Mouse (Mus musculus) MEL (cell line): ENCODE data around the gene Me3.
A peak's percentile ranks its signal among the peaks of the same experiment; 100 is the strongest.

ENCODE experiments used
- CTCF ChIP-seq, 3 experiments: IDR thresholded peaks in 2 of 3; conservative IDR thresholded peaks in 1 of 3; 2 replicates each; pipeline ENCODE4 v1.5.1; 2011 to 2012; ENCODE audit warnings: low read length in 3 of 3, low read depth in 2 of 3, mild to moderate bottlenecking in 2 of 3, improper control_type of control experiment in 1 of 3, inconsistent platforms in 1 of 3, mixed read lengths in 1 of 3, moderate library complexity in 1 of 3; ENCODE audit not compliant: control insufficient read depth in 1 of 3, insufficient read depth in 1 of 3, poor library complexity in 1 of 3, severe bottlenecking in 1 of 3
- E2F4 ChIP-seq: IDR thresholded peaks from 2 replicates; pipeline ENCODE4 v1.6.1; 2011; ENCODE audit warnings: low read depth, low read length, improper control_type of control experiment, borderline replicate concordance
- JUND ChIP-seq: IDR thresholded peaks from 2 replicates; pipeline ENCODE4 v1.6.1; 2011; ENCODE audit warnings: low read depth, mild to moderate bottlenecking, improper control_type of control experiment, low read length
- MAX ChIP-seq: IDR thresholded peaks from 2 replicates; pipeline ENCODE4 v1.6.1; 2011; ENCODE audit warnings: low read length, improper control_type of control experiment
- MXI1 ChIP-seq: IDR thresholded peaks from 2 replicates; pipeline ENCODE4 v1.6.1; 2011; ENCODE audit warnings: mild to moderate bottlenecking, low read depth, low read length, improper control_type of control experiment
- NRF1 ChIP-seq: IDR thresholded peaks from 2 replicates; pipeline ENCODE4 v1.6.1; 2014; ENCODE audit warnings: low read depth, mild to moderate bottlenecking, inconsistent platforms, low read length, improper control_type of control experiment, moderate library complexity; ENCODE audit not compliant: poor library complexity, insufficient read depth, severe bottlenecking
- POLR2A ChIP-seq, 2 experiments: IDR thresholded peaks; 2 replicates each; pipeline ENCODE4 v1.6.1; 2011 to 2012; ENCODE audit warnings: low read length in 2 of 2, mild to moderate bottlenecking in 2 of 2, control low read depth in 1 of 2, improper control_type of control experiment in 1 of 2, low read depth in 1 of 2, moderate library complexity in 1 of 2; ENCODE audit not compliant: control insufficient read depth in 1 of 2, insufficient read depth in 1 of 2, poor library complexity in 1 of 2
- UBTF ChIP-seq: IDR thresholded peaks from 2 replicates; pipeline ENCODE4 v1.6.1; 2012; ENCODE audit warnings: low read depth, mild to moderate bottlenecking, inconsistent platforms, low read length, improper control_type of control experiment, moderate library complexity, borderline replicate concordance; ENCODE audit not compliant: insufficient read depth
- USF1 ChIP-seq: IDR thresholded peaks from 2 replicates; pipeline ENCODE4 v1.6.1; 2014; ENCODE audit warnings: low read depth, mild to moderate bottlenecking, inconsistent platforms, low read length, improper control_type of control experiment, moderate library complexity
- ZC3H11A ChIP-seq: IDR thresholded peaks from 2 replicates; pipeline ENCODE4 v1.6.1; 2012; ENCODE audit warnings: low read depth, mild to moderate bottlenecking, inconsistent platforms, low read length, improper control_type of control experiment
- ZMIZ1 ChIP-seq: IDR thresholded peaks from 2 replicates; pipeline ENCODE4 v1.6.1; 2012; ENCODE audit warnings: low read depth, mild to moderate bottlenecking, inconsistent platforms, low read length, improper control_type of control experiment, moderate library complexity

GRCm38 (mm10) chr7:89698186-89698585, 66.0 kb downstream of the Me3 start:
- TF ChIP-seq CTCF (IDR thresholded peaks at IDR 0.05 in 2 of 3, conservative IDR thresholded peaks at IDR 0.05 in 1 of 3; ENCODE audit: control insufficient read depth in 1 of 3, insufficient read depth in 1 of 3, low read depth in 2 of 3, low read length in 3 of 3, poor library complexity in 1 of 3, severe bottlenecking in 1 of 3): peak; percentile 42 to 62 (median 49); a peak in 5 of 6 replicates
- no peak for TF ChIP-seq ZC3H11A
- no peak for TF ChIP-seq POLR2A (IDR thresholded peaks at IDR 0.05; ENCODE audit: control insufficient read depth in 1 of 2, insufficient read depth in 1 of 2, low read depth in 1 of 2, low read length in 2 of 2, poor library complexity in 1 of 2)
- no peak for TF ChIP-seq E2F4
- no peak for TF ChIP-seq JUND
- TF ChIP-seq MXI1: no peak
- no peak for TF ChIP-seq MAX
- no peak for TF ChIP-seq USF1
- TF ChIP-seq ZMIZ1: no peak
- TF ChIP-seq UBTF: no peak
- TF ChIP-seq NRF1: no peak
